Mouse (Mus musculus) embryonic facial prominence, embryonic 14.5 days (tissue): ENCODE measurements around the gene H2-M5. TPM values are rescaled to one million over a fixed set of nuclear protein-coding genes. Genes with fewer than 3 reads are reported as not detected.

Experiments used
- ATAC-seq: fragments of 200-750 bp; cut with Nextera tagmentation; 2 replicates; pipeline ENCODE4 v1.8.0; 2017; ENCODE audit warnings: low read depth, moderate number of reproducible peaks, moderate TSS enrichment
- DNase-seq: peaks from one replicate; pipeline ENCODE4 v3.0.0-alpha.2; 2015; ENCODE audit warnings: low spot score
- H3K27ac ChIP-seq: fragments of 300-500 bp; sonication (generic); replicated peaks from 2 replicates; pipeline ENCODE4 v1.5.1; 2014; ENCODE audit warnings: low read depth, mild to moderate bottlenecking, low read length, moderate library complexity
- H3K27me3 ChIP-seq: fragments of 300-500 bp; sonication (generic); replicated peaks from 2 replicates; pipeline ENCODE4 v1.6.1; 2014; ENCODE audit warnings: low read length; ENCODE audit not compliant: control insufficient read depth, insufficient read depth
- H3K36me3 ChIP-seq: fragments of 300-500 bp; sonication (generic); 2 replicates; pipeline ENCODE4 v1.6.1; 2014; ENCODE audit warnings: low read length, mixed read lengths; ENCODE audit not compliant: control insufficient read depth, insufficient read depth
- H3K4me1 ChIP-seq: fragments of 300-500 bp; sonication (generic); 2 replicates; pipeline ENCODE4 v1.6.1; 2014; ENCODE audit warnings: antibody characterized with exemption, low read length; ENCODE audit not compliant: control insufficient read depth, insufficient read depth
- H3K4me2 ChIP-seq: fragments of 300-500 bp; sonication (generic); 2 replicates; pipeline ENCODE4 v1.6.1; 2014; ENCODE audit warnings: low read depth, mild to moderate bottlenecking, low read length, moderate library complexity, mixed read lengths
- H3K4me3 ChIP-seq: fragments of 300-500 bp; sonication (generic); 2 replicates; pipeline ENCODE4 v1.5.1; 2014; ENCODE audit warnings: low read depth, mild to moderate bottlenecking, low read length
- H3K9ac ChIP-seq: fragments of 300-500 bp; sonication (generic); 2 replicates; pipeline ENCODE4 v1.6.1; 2014; ENCODE audit warnings: low read depth, mild to moderate bottlenecking, low read length, moderate library complexity, mixed read lengths
- H3K9me3 ChIP-seq: fragments of 300-500 bp; sonication (generic); 2 replicates; pipeline ENCODE4 v1.6.1; 2016; ENCODE audit warnings: low read length; ENCODE audit not compliant: control insufficient read depth
- WGBS: fragments of 180-500 bp; shearing (Covaris S2); extraction: QIAGEN DNeasy Blood & Tissue Kit; methylation state at CpG from one replicate; pipeline ENCODE4 v1.1.7; 2014; 5-methylcytosine and 5-hydroxymethylcytosine counted together
- polyA plus RNA-seq: library from polyadenylated mRNA; unstranded; fragments of >200 nt; fragmentation: Nextera tagmentation; extraction: Ambion mirVana; gene quantifications from 2 replicates; pipeline ENCODE4 v1.2.1, GENCODE M21; 2014

Gene H2-M5
- polyA plus RNA-seq, 1 experiment from 2014 or later, result 0.22 TPM

GRCm38 (mm10) chr17:36948286-36948685 lies 41.1 kb downstream of the H2-M5 start:
- DNase-seq, result no peak
- no peak for ATAC-seq
- peaks cover 11% of the 10 kb centered on the region; the same call in 1 of the 2 replicates for H3K36me3 ChIP-seq
- H3K9me3 ChIP-seq, result no peaks in the 10 kb centered on the region
- WGBS, result 79% methylated on average over 1 of the region's 1 CpGs
- H3K4me2 ChIP-seq, result no peak overlapping the region
- H3K27me3 ChIP-seq, result peaks cover 35% of the 10 kb centered on the region
- no peak overlapping the region for H3K27ac ChIP-seq
- H3K4me1 ChIP-seq, result peaks cover 11% of the 10 kb centered on the region
- no peak overlapping the region for H3K9ac ChIP-seq
- no peak overlapping the region for H3K4me3 ChIP-seq

DNA sequence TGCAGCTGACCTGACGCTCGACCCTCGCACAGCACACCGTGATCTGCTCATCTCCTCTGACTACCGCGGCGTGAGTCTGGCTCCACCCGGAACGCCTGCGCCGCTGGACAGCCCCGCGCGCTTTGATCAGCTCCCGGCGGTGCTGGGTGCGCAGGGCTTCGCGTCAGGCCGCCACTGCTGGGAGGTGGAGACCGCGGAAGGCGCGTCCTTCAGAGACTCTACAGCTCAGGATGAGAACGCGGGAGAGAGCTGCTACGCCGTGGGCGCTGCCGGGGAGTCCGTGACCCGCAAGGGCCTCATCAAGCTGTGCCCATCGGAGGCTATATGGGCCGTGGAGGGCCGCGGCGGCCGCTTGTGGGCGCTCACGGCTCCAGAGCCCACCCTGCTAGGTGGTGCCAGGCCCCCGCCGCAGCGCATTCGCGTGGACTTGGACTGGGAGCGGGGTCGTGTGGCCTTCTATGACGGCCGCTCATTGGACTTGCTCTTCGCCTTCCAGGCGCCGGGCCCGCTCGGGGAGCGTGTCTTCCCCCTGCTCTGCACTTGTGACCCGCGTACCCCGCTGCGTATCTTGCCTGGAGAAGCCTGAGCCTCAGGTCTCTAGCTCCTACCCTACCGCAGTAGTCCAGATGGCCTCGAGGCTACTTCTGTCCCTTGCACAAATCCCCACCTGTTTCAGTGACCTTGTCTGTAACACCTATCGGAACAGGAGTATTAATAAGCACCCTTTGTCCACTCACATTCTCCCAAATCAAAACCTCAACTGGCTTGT lies 42.1 kb downstream of the H2-M5 start:
- DNase-seq (peak; percentile 49), ATAC-seq (peak; percentile 39)
- Histone ChIP-seq H3K4me3 (peak overlapping the region; percentile 52), H3K4me2 (peak overlapping the region; percentile 98), H3K27me3 (peaks cover 45% of the 10 kb centered on the region), H3K27ac (no peak overlapping the region), H3K36me3 (peaks cover 11% of the 10 kb centered on the region; the same call in 1 of the 2 replicates), H3K9ac (peak overlapping the region; percentile 76), H3K4me1 (peaks cover 11% of the 10 kb centered on the region), H3K9me3 (no peaks in the 10 kb centered on the region)
- 1% methylated on average over 60 of the region's 62 CpGs for WGBS

DNA sequence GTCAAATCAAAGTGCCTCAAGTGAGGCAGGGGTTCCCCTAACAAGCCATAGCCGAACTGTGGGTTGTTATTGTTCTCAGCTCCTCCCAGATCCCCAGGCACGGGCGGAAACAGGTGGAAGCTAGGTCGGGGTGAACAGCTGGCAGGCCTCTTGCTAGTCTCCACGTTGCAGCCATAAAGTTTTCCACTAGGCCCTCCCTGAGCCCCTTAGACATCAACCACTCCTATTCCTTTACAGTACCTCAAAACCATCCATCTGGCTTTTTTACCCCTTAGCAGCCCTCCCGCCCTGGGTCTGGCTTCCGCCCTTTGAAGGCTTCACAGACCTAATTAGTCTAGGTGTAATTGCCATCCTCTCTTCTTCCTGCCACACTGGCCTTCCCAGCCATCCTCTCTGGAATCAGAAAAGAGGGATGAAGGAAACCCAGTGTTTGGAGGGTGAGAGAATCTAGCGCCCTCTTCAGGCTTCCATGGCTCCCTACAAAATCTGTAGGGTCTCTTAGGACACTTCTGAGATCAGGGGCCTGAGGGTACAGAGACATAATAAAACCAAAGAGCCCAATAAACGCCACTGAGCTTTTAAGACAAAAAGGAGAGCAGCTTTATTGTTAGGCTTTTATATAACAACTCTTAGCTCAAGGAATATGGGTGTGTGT lies 45.1 kb downstream of the H2-M5 start:
- Histone ChIP-seq H3K4me2 (no peak overlapping the region), H3K4me3 (no peak overlapping the region)

DNA sequence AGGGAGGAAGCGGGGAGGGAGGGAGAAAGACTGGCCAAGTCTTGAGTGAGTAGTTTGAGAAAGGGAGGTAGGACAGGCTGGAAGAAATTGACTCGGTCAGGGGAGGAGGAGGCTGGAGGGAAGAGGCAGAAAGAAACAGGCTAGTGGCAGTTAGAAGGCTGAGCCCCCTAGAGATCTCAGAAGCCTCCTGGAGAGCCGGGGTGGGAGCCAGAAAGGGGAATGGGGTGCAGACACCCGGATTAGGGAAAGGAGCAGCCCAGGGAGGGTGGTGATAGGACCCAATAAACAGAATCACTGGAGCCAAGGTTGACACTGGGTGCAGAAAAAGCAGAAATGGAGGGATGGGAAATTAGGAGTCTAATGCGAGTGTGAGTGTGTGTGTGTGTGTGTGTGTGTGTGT lies 45.6 kb downstream of the H2-M5 start:
- peaks cover 6% of the 10 kb centered on the region; the same call in 1 of the 2 replicates for H3K4me1 ChIP-seq
- H3K36me3 ChIP-seq, result peaks cover 2% of the 10 kb centered on the region; the same call in 1 of the 2 replicates
- peak overlapping the region; percentile 70; the same call in 1 of the 2 replicates for H3K4me2 ChIP-seq
- H3K9me3 ChIP-seq, result no peaks in the 10 kb centered on the region
- 20% methylated on average over 5 of the region's 5 CpGs for WGBS
- ATAC-seq (no peak), DNase-seq (no peak)
- peak overlapping the region; percentile 45; the same call in 1 of the 2 replicates for H3K4me3 ChIP-seq
- H3K27ac ChIP-seq, result no peak overlapping the region
- no peak overlapping the region for H3K9ac ChIP-seq
- peaks cover 70% of the 10 kb centered on the region for H3K27me3 ChIP-seq

More for the DNA sequence above, 45.1 kb downstream of the H2-M5 start:
- 18% methylated on average over 9 of the region's 9 CpGs for WGBS
- Histone ChIP-seq H3K27me3 (peaks cover 67% of the 10 kb centered on the region), H3K9me3 (no peaks in the 10 kb centered on the region), H3K9ac (no peak overlapping the region), H3K4me1 (peaks cover 6% of the 10 kb centered on the region; the same call in 1 of the 2 replicates), H3K36me3 (peaks cover 8% of the 10 kb centered on the region; the same call in 1 of the 2 replicates), H3K27ac (no peak overlapping the region)
- ATAC-seq (no peak), DNase-seq (peak; percentile 50)

- H3K4me3 ChIP-seq, result peak within 1 kb of the TSS; percentile 45
- peak within 1 kb of the TSS; percentile 70 for H3K4me2 ChIP-seq
- WGBS, result 3% methylated on average over 42 of the region's 59 CpGs
- ATAC-seq, result no peak; the same call in 1 of the 2 replicates
- H3K9me3 ChIP-seq, result no peaks in the 10 kb centered on the region
- peaks cover 6% of the 10 kb centered on the region; the same call in 1 of the 2 replicates for H3K4me1 ChIP-seq
- peak within 1 kb of the TSS; percentile 49 for H3K9ac ChIP-seq
- H3K27ac ChIP-seq, result no peak within 1 kb of the TSS
- no peaks in the 10 kb centered on the region for H3K36me3 ChIP-seq
- no peak for DNase-seq
- H3K27me3 ChIP-seq, result peaks cover 70% of the 10 kb centered on the region
Measured at GRCm38 (mm10) chr17:36942791-36943471, 46.4 kb downstream of the H2-M5 start, which contains the start of gene Rnf39. TSS of gene Rnf39 (plus strand) at chr17:36942918.

DNA sequence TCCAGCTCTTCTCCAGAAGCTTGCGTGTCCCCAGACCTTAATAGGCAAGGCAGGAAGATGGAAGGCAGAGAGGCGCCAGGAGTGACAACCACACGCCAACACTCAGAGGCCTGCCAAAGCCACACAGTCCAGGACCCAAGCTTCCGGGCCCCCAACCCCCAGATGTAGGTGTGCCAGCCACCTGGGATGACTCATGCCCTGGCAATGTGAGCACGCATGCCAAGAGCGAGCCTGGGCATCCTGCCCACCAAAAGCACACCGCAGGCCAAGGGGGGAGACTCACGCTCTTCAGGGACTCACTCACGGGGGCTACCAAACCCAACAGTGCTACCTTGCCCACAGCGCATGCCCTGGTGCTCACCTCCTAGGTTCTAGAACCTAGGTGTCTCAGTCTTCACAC lies 46.9 kb downstream of the H2-M5 start:
- Histone ChIP-seq H3K27me3 (peaks cover 70% of the 10 kb centered on the region), H3K9ac (no peak overlapping the region), H3K4me3 (peak overlapping the region; percentile 45), H3K27ac (no peak overlapping the region), H3K4me1 (peaks cover 1% of the 10 kb centered on the region; the same call in 1 of the 2 replicates), H3K9me3 (no peaks in the 10 kb centered on the region), H3K4me2 (peak overlapping the region; percentile 70), H3K36me3 (no peaks in the 10 kb centered on the region)
- ATAC-seq (peak; percentile 45), DNase-seq (peak; percentile 62)
- WGBS, result 38% methylated on average over 7 of the region's 10 CpGs

DNA sequence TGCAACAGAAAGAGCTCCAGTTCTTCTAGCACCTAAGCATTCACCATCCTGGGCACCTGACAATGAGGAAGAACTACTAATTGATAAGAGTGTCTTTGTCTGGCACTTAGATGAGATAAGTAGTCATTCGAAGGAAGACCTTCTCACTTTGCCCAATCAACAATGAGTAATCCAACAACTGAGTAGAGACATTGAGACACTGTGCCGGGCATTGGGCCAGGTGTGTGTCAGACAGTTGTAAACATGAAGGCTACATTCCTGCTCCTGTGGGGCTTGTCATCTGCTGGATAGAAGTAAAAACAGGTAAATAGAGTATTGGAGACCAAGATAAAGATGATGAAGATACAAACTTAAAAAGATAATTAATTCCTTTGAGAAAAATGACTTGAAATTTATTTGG lies 51.3 kb downstream of the H2-M5 start:
- ATAC-seq, result no peak
- no peaks in the 10 kb centered on the region for H3K9me3 ChIP-seq

More for the DNA sequence above, 51.3 kb downstream of the H2-M5 start:
- no peaks in the 10 kb centered on the region for H3K4me1 ChIP-seq
- WGBS, result 79% methylated on average over 2 of the region's 2 CpGs
- no peaks in the 10 kb centered on the region for H3K36me3 ChIP-seq
- H3K4me2 ChIP-seq, result no peak overlapping the region
- no peak overlapping the region for H3K9ac ChIP-seq
- H3K27me3 ChIP-seq, result peaks cover 33% of the 10 kb centered on the region
- no peak overlapping the region for H3K27ac ChIP-seq
- no peak overlapping the region for H3K4me3 ChIP-seq
- no peak for DNase-seq
